Mouse (Mus musculus) CH12.LX (cell line): ENCODE measurements around the gene Neurl1a. TPM values are rescaled to one million over a fixed set of nuclear protein-coding genes. Genes with fewer than 3 reads are reported as not detected.

Experiments
- DNase-seq: peaks from one replicate; pipeline ENCODE4 v3.0.0-alpha.2; 2013; ENCODE audit errors: extremely low read depth
- H3K27ac ChIP-seq: 2 replicates; pipeline ENCODE4 v1.5.1; 2012; ENCODE audit warnings: low read depth, mild to moderate bottlenecking, control low read depth, moderate library complexity; ENCODE audit not compliant: insufficient read depth
- H3K27me3 ChIP-seq: replicated peaks from 2 replicates; pipeline ENCODE3; 2012; ENCODE audit warnings: inconsistent platforms
- H3K36me3 ChIP-seq, 2 experiments: replicated peaks in 1 of 2; 2 replicates each; pipeline versions ENCODE3 to v1.6.1; 2012; ENCODE audit warnings: inconsistent platforms in 1 of 2, low read length in 1 of 2, mild to moderate bottlenecking in 1 of 2, mixed read lengths in 1 of 2, moderate library complexity in 1 of 2; ENCODE audit not compliant: control insufficient read depth in 1 of 2, insufficient read depth in 1 of 2
- H3K4me1 ChIP-seq, 2 experiments: 2 replicates each; pipeline ENCODE4 v1.6.1; 2012; ENCODE audit warnings: inconsistent platforms in 1 of 2, moderate library complexity in 1 of 2; ENCODE audit not compliant: insufficient read depth in 2 of 2, control insufficient read depth in 1 of 2
- H3K4me2 ChIP-seq: 2 replicates; pipeline ENCODE4 v1.6.1; 2012; ENCODE audit warnings: low read depth, mild to moderate bottlenecking, control low read depth; ENCODE audit not compliant: poor library complexity, insufficient read depth, severe bottlenecking
- H3K4me3 ChIP-seq, 3 experiments: fragments of 150-350 bp in 1 of 3; sonication (generic) in 1 of 3; replicated peaks in 1 of 3; 2 replicates each; pipeline versions ENCODE3 to v1.5.1; 2011 to 2012; ENCODE audit warnings: low read depth in 2 of 3, low read length in 2 of 3, mild to moderate bottlenecking in 2 of 3, moderate library complexity in 2 of 3, control low read depth in 1 of 3, improper control_type of control experiment in 1 of 3, inconsistent platforms in 1 of 3, mixed read lengths in 1 of 3; ENCODE audit not compliant: poor library complexity in 1 of 3
- H3K79me2 ChIP-seq: replicated peaks from 2 replicates; pipeline ENCODE4 v1.6.1; 2012; ENCODE audit warnings: mild to moderate bottlenecking, moderate library complexity; ENCODE audit not compliant: control insufficient read depth, poor library complexity, insufficient read depth, severe bottlenecking; ENCODE audit errors: extremely low read depth
- H3K9ac ChIP-seq: 2 replicates; pipeline ENCODE4 v1.6.1; 2012; ENCODE audit warnings: low read depth, mild to moderate bottlenecking, control low read depth, moderate library complexity; ENCODE audit not compliant: insufficient read depth
- H3K9me3 ChIP-seq: replicated peaks from 2 replicates; pipeline ENCODE3; 2012; ENCODE audit warnings: low read length, inconsistent platforms, mixed read lengths
- CHD1 ChIP-seq: IDR thresholded peaks from 2 replicates; pipeline ENCODE4 v1.6.1; 2012; ENCODE audit warnings: low read depth, low read length, improper control_type of control experiment, inconsistent platforms
- CHD2 ChIP-seq: IDR thresholded peaks from 2 replicates; pipeline ENCODE4 v1.6.1; 2011; ENCODE audit warnings: low read length, improper control_type of control experiment
- CTCF ChIP-seq, 2 experiments: IDR thresholded peaks in 1 of 2; conservative IDR thresholded peaks in 1 of 2; 2 replicates each; pipeline ENCODE4 v1.5.1; 2011 to 2012; ENCODE audit warnings: low read depth in 2 of 2, low read length in 2 of 2, improper control_type of control experiment in 1 of 2, inconsistent platforms in 1 of 2, mild to moderate bottlenecking in 1 of 2, moderate library complexity in 1 of 2
- E2F4 ChIP-seq: IDR thresholded peaks from 2 replicates; pipeline ENCODE4 v1.6.1; 2011; ENCODE audit warnings: low read depth, low read length, improper control_type of control experiment; ENCODE audit not compliant: insufficient replicate concordance
- ETS1 ChIP-seq: conservative IDR thresholded peaks from 2 replicates; pipeline ENCODE4 v1.6.1; 2012; ENCODE audit warnings: low read depth, mild to moderate bottlenecking, inconsistent platforms, low read length, improper control_type of control experiment, moderate library complexity
- JUN ChIP-seq: IDR thresholded peaks from 2 replicates; pipeline ENCODE4 v1.6.1; 2011; ENCODE audit warnings: low read depth, mild to moderate bottlenecking, low read length, improper control_type of control experiment, moderate library complexity; ENCODE audit not compliant: insufficient read depth
- JUND ChIP-seq: conservative IDR thresholded peaks from 2 replicates; pipeline ENCODE4 v1.6.1; 2011; ENCODE audit warnings: low read depth, low read length, improper control_type of control experiment
- MAFK ChIP-seq: IDR thresholded peaks from 2 replicates; pipeline ENCODE4 v1.6.1; 2011; ENCODE audit warnings: low read length, improper control_type of control experiment; ENCODE audit not compliant: insufficient replicate concordance
- MAX ChIP-seq: IDR thresholded peaks from 2 replicates; pipeline ENCODE4 v1.6.1; 2011; ENCODE audit warnings: low read length, improper control_type of control experiment
- MXI1 ChIP-seq: IDR thresholded peaks from 2 replicates; pipeline ENCODE4 v1.6.1; 2011; ENCODE audit warnings: mild to moderate bottlenecking, low read depth, low read length, improper control_type of control experiment
- MYC ChIP-seq: IDR thresholded peaks from 2 replicates; pipeline ENCODE4 v1.6.1; 2011; ENCODE audit warnings: low read depth, mild to moderate bottlenecking, improper control_type of control experiment, low read length
- NRF1 ChIP-seq: IDR thresholded peaks from 2 replicates; pipeline ENCODE4 v1.6.1; 2014; ENCODE audit warnings: low read depth, mild to moderate bottlenecking, inconsistent platforms, low read length, improper control_type of control experiment, moderate library complexity
- PAX5 ChIP-seq: IDR thresholded peaks from 2 replicates; pipeline ENCODE4 v1.6.1; 2012; ENCODE audit warnings: low read length, inconsistent platforms, mixed read lengths
- POLR2A ChIP-seq: IDR thresholded peaks from 2 replicates; pipeline ENCODE4 v1.6.1; 2011; ENCODE audit warnings: low read depth, mild to moderate bottlenecking, improper control_type of control experiment, low read length
- RAD21 ChIP-seq: IDR thresholded peaks from 2 replicates; pipeline ENCODE4 v1.6.1; 2011; ENCODE audit warnings: low read depth, mild to moderate bottlenecking, low read length, improper control_type of control experiment, moderate library complexity
- RCOR1 ChIP-seq: conservative IDR thresholded peaks from 2 replicates; pipeline ENCODE4 v1.6.1; 2012; ENCODE audit warnings: low read depth, mild to moderate bottlenecking, inconsistent platforms, low read length, improper control_type of control experiment
- SMC3 ChIP-seq: IDR thresholded peaks from 2 replicates; pipeline ENCODE4 v1.6.1; 2011; ENCODE audit warnings: low read depth, low read length, improper control_type of control experiment
- TBP ChIP-seq: conservative IDR thresholded peaks from 2 replicates; pipeline ENCODE4 v1.6.1; 2011; ENCODE audit warnings: low read depth, low read length, improper control_type of control experiment
- UBTF ChIP-seq: IDR thresholded peaks from 2 replicates; pipeline ENCODE4 v1.6.1; 2012; ENCODE audit warnings: low read depth, mild to moderate bottlenecking, inconsistent platforms, low read length, improper control_type of control experiment, moderate library complexity
- USF1 ChIP-seq: IDR thresholded peaks from 2 replicates; pipeline ENCODE4 v1.6.1; 2014; ENCODE audit warnings: low read depth, mild to moderate bottlenecking, inconsistent platforms, low read length, improper control_type of control experiment
- ZNF384 ChIP-seq: IDR thresholded peaks from 2 replicates; pipeline ENCODE4 v1.6.1; 2012; ENCODE audit warnings: low read depth, low read length, improper control_type of control experiment, inconsistent platforms
- dilution Hi-C: fragments of 300-500 bp; cut with MboI; formaldehyde crosslinking; loops from 2 replicates; pipeline ENCODE4 v1.14.3; 2020; ENCODE audit warnings: low sequenced_read_pairs; ENCODE audit not compliant: extremely low pct_unique_long_range_greater_than_20kb, extremely low pct_ligation_motif_present
- in situ Hi-C: fragments of 300-500 bp; cut with MboI; formaldehyde crosslinking; loops from 3 replicates; pipeline ENCODE4 v1.14.3; 2019; ENCODE audit warnings: low sequenced_read_pairs, low pct_ligation_motif_present, low pct_unique_long_range_greater_than_20kb, mixed read lengths
- polyA plus RNA-seq: library from polyadenylated mRNA; unstranded; fragments of >175 nt; gene quantifications from 2 replicates; pipeline ENCODE4 v1.2.1, GENCODE M21; 2012; ENCODE audit warnings: low read depth; ENCODE audit not compliant: insufficient read length
- total RNA-seq, 2 experiments: library from RNA; depleted of rRNA; stranded (reverse); fragments of 300-350 nt in 1 of 2; fragments of >200 nt in 1 of 2; gene quantifications; 2 replicates each; pipeline ENCODE4 v1.2.3; 2012 to 2014

The Neurl1a gene
- total and polyA plus RNA-seq, 3 experiments, result 0.05 to 0.13 TPM; not detected in 1

- H3K9me3 ChIP-seq, result no peaks in the 10 kb centered on the region
- in situ Hi-C loops (no loop called here), dilution Hi-C loops (no loop called here)
- no peaks in the 10 kb centered on the region for H3K36me3 ChIP-seq
- H3K4me3 ChIP-seq, result no peak overlapping the region
- H3K79me2 ChIP-seq, result no peaks in the 10 kb centered on the region
- no peak for DNase-seq
- TF ChIP-seq JUN, result no peak
- no peak for TF ChIP-seq SMC3
- no peak for TF ChIP-seq MYC
- TF ChIP-seq UBTF, result no peak
- TF ChIP-seq E2F4, result no peak
- TF ChIP-seq MXI1, result no peak
- no peak for TF ChIP-seq CHD1
- no peak for TF ChIP-seq TBP
- TF ChIP-seq RCOR1, result no peak
- TF ChIP-seq MAFK, result no peak
- no peak for TF ChIP-seq POLR2A
- TF ChIP-seq JUND, result no peak
- no peak for TF ChIP-seq USF1
- no peak for TF ChIP-seq ZNF384
- no peak for TF ChIP-seq PAX5
- TF ChIP-seq RAD21, result no peak
- H3K9ac ChIP-seq, result no peak overlapping the region
- no peak overlapping the region for H3K4me2 ChIP-seq
- H3K4me1 ChIP-seq, result peaks cover 28 to 39% of the 10 kb centered on the region in 2 experiments
- no peak overlapping the region for H3K27ac ChIP-seq
- H3K27me3 ChIP-seq, result no peaks in the 10 kb centered on the region
These were observed 47.2 kb downstream of the Neurl1a start for GRCm38 (mm10) chr19:47225791-47226190.

- DNase-seq, result no peak
- H3K4me2 ChIP-seq, result no peak overlapping the region
- no peak for TF ChIP-seq CTCF (conservative IDR thresholded peaks at IDR 0.05 in 1 of 2, IDR thresholded peaks at IDR 0.05 in 1 of 2; ENCODE audit: low read depth in 2 of 2, low read length in 2 of 2)
- no peak for TF ChIP-seq NRF1
- TF ChIP-seq RCOR1, result no peak
- no peak for TF ChIP-seq TBP
- TF ChIP-seq MAX, result no peak
- no peak for TF ChIP-seq SMC3
- no peak for TF ChIP-seq CHD2
- no peak for TF ChIP-seq POLR2A
- TF ChIP-seq RAD21, result no peak
- no peak for TF ChIP-seq ETS1
- H3K27ac ChIP-seq, result no peak overlapping the region
- no peaks in the 10 kb centered on the region for H3K9me3 ChIP-seq
- H3K36me3 ChIP-seq, result no peaks in the 10 kb centered on the region
- dilution Hi-C loops, result no loop called here
- in situ Hi-C loops, result no loop called here
- no peaks in the 10 kb centered on the region for H3K79me2 ChIP-seq
- H3K4me1 ChIP-seq, result peaks cover 21 to 27% of the 10 kb centered on the region in 2 experiments
- H3K27me3 ChIP-seq, result no peaks in the 10 kb centered on the region
- no peak overlapping the region for H3K4me3 ChIP-seq
- no peak overlapping the region for H3K9ac ChIP-seq
These were observed 50.2 kb downstream of the Neurl1a start for GRCm38 (mm10) chr19:47228725-47229252.
